Mouse (Mus musculus) adrenal gland, adult 2 months (tissue): ENCODE measurements around the gene Zfhx2. TPM values are rescaled to one million over a fixed set of nuclear protein-coding genes. Genes with fewer than 3 reads are reported as not detected.
A peak's percentile ranks its signal among the peaks of the same experiment; 100 is the strongest.

ENCODE experiments used
- DNase-seq: peaks from one replicate; pipeline ENCODE4 v3.0.0; 2021
- polyA plus RNA-seq: library from polyadenylated mRNA; depleted of rRNA; stranded (reverse); fragments of >200 nt; gene quantifications from 2 replicates; pipeline ENCODE4 v1.2.3, GENCODE M21; 2012
- total RNA-seq, 2 experiments: library from RNA; stranded (reverse); gene quantifications; 2 replicates each; pipeline ENCODE4 v1.2.3; 2021

Gene Zfhx2
- total and polyA plus RNA-seq, 3 experiments = 4.2 to 7.3 (median 6.3) TPM

DNA sequence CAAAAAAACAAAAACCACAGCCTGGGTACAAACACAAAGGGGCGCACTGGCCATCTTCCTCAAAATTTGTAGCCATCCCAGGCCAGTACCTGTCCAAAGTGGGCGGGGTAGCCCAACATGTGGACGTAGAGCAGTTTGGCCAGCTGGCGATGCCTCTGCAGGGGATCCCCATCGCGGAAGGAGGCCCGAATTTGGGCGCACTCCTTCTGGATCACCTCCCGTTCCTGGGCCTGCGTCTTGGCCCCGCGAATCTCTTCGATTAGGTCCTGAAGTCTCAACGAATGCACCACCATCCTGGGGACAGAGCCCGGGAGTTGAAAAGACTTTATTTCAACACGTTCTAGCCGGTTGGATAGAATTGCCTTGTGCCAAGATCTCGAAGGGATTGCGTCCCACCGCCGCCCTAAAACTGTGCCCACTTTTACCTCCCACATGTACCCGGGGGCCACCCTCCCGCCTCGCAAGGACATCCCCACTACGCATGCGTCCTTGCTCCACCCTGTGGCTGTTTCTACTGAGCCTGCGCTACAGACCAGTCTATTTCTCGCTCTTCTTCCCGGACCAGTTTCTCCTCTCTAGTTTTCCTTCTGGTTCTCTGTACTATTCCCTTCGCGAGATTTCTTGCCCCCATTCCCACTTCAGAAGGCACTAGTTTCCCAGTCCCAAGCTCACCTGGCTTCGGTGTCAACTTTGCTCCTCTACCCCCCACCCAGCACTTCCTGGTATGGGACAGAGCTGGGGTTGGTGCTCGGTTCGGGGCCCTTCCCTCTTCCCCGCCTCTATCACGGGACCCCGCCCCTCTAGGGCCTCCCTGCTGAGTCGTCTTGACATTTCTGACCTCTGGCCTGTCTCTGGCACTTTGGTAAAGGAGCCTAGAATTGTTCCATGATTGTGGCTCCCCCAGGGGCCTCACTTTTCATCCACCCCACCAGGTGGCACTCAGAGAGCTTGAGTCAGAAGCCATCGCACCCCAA is 14.0 kb upstream of the Zfhx2 start, which contains the start of gene Ap1g2:
TSS of gene Ap1g2 (minus strand) at position 758 of the 974 bp plus-strand sequence.
- peak; percentile 94 for DNase-seq

DNA sequence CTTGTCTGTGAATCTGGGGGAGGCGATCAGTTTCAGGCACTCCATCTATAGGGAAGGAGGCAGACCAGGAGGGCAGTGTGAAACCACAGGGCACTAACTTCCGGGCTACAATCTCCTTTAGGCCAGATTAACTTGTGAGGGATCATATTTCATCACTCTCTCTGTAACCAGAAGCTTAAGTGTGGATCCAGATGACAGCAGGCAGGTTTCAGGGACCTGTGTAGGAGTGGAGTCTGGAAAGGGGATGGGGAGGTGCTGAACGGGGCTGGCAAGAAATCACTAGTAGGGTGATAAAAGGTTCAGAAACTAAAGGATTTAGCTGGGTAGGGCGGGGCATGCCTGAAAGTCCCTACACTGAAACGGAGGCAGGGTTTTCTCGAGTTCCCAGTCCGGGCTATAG is 13.3 kb upstream of the Zfhx2 start:
- DNase-seq = no peak

GRCm38 (mm10) chr14:55104365-55104764 is 12.2 kb upstream of the Zfhx2 start:
- DNase-seq = no peak

DNA sequence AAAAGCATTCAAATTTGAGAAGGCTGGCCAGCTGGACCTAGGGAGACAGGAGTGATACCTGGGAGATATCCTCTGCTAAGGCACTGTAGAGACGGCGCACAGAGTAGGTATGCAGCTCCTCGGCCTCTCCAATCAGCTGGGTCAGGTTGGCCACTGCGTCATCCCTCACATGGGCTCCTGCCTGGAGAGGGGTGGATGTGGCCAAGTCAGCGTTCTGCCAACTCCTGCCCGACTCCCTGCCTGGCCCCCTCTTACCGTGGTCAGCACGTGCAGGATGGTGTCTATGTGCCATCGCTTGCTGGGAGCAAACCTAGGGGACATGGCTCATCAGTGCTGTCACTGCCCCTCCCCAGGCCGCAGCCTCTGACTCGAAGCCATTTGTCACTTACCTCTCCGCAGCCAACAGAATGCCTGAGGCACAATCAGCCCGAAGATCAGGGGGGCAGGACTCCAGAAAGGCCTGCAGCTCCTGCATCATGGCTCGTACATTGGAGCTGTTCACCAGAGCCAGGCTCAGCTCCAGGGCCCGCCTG is 10.2 kb upstream of the Zfhx2 start:
- no peak for DNase-seq

GRCm38 (mm10) chr14:55101592-55101991 is 9.5 kb upstream of the Zfhx2 start:
- DNase-seq = peak; percentile 63

GRCm38 (mm10) chr14:55098067-55098466 is 5.9 kb upstream of the Zfhx2 start:
- no peak for DNase-seq

GRCm38 (mm10) chr14:55097646-55098045 is 5.5 kb upstream of the Zfhx2 start:
- DNase-seq = no peak

DNA sequence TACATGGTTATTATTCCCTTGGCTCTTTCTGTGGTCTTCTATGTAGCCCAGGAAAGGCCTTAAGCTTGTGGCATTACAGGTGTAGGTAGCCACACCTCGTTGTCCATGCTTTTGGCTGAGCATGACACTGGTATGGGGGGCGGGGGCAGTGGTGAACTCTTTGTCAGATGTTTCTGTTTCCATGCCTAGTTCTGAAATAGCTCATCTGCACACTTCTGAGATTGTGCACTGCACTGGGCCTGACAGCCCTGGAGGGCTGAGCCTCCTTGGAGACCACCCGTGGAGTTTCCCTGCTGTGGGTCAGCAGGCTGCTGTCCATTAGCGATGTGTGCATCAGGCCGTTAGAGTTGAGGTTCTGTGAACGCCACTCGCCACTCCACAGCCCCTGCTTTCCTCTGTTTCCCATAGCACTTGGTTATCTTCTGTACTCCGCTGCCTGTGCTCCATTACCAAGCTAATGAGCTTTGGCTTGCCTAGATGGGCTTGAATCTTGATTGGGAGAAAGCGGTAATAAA is 4.5 kb upstream of the Zfhx2 start:
- no peak for DNase-seq

DNA sequence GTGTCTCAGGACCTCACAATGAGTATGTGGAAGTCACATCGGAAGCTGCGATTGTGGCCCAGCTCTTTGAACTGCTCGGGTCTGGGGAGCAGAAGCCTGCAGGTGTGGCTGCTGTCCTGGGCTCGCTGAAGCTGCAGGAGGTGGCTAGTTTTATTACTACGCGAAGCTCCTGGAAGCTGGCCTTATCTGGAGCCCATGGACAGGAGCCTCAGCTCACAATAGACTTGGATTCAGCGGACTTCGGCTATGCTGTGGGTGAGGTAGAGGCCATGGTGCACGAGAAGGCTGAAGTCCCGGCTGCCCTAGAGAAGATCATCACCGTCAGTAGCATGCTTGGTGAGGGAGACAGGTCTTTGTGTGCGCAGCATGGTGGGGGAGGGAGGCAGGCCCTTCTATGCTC is 3.5 kb upstream of the Zfhx2 start:
- DNase-seq = no peak

DNA sequence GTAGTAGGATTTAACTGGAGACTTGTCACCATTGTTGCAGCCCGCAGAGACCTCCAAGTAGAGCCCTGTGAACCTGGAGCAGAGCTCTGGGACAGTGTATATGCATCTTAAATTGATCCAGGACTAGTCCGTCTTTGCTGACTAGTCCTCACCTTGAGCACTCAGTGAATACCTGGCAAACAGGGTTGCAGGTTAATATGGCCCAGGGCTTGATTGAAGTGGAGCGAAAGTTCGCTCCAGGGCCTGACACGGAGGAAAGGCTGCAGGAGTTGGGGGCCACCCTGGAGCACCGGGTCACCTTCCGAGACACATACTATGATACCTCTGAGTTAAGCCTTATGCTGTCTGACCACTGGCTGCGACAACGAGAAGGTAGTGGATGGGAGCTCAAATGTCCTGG is 3.1 kb upstream of the Zfhx2 start:
- no peak for DNase-seq

DNA sequence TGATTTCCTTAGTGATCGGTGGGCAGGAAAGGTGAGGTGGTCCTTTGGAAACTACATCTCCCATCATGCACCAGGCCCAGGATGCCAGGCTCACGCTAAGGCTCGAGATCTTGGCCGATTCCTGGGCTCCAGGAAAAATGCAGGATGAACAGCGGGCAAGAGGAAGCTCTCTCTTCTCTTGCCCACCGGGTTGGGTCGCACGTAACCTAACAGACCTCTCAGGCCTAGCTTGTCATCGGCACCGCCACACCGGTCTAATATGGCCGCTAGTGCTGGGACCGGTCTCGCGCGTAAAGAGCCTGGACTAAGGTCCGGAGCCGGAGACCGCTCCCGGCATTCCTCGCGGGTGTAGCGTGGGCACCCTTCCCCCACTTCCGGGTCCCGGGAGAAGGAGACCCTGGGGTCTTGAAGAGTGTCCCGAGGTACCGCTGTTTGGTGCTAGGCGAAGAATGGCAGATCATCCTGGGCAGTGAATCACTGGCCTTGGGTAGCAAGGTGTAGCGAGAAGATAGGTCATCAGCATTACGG is 2.6 kb upstream of the Zfhx2 start, which contains the start of gene Thtpa:
TSS of gene Thtpa (plus strand) at position 81 of the 528 bp plus-strand sequence.
- DNase-seq = peak; percentile 89

GRCm38 (mm10) chr14:55093927-55094326 is 1.8 kb upstream of the Zfhx2 start:
- no peak for DNase-seq

- DNase-seq = peak; percentile 49
Observed at GRCm38 (mm10) chr14:55091209-55091865, 787 bp downstream of the Zfhx2 start.

GRCm38 (mm10) chr14:55089199-55089947 is 2.8 kb downstream of the Zfhx2 start:
- no peak for DNase-seq

DNA sequence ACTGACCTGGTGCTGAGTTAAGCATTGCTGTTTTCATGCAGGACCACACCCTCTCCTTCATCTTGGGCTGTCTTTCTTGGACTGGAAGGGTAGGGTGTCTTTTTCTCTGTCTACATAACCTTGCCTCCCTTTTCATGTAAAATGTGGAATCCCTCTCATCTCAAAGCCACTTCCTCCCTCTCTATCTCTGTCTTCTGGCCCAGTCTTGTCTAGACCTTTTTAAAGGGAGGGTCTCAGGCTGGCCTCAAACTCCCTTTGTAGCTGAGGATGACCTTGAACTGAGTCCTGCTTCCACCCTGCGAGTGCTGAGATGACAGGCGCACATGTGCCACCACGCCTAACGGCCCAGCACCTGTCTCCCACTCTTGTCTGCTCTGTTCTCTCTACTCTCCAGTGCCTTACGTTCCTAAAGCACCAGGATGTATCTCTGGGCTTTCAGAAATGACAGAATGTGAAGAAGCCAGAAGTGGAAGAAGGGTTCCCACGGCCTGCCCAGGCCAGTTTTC is 6.1 kb downstream of the Zfhx2 start:
- no peak for DNase-seq

DNA sequence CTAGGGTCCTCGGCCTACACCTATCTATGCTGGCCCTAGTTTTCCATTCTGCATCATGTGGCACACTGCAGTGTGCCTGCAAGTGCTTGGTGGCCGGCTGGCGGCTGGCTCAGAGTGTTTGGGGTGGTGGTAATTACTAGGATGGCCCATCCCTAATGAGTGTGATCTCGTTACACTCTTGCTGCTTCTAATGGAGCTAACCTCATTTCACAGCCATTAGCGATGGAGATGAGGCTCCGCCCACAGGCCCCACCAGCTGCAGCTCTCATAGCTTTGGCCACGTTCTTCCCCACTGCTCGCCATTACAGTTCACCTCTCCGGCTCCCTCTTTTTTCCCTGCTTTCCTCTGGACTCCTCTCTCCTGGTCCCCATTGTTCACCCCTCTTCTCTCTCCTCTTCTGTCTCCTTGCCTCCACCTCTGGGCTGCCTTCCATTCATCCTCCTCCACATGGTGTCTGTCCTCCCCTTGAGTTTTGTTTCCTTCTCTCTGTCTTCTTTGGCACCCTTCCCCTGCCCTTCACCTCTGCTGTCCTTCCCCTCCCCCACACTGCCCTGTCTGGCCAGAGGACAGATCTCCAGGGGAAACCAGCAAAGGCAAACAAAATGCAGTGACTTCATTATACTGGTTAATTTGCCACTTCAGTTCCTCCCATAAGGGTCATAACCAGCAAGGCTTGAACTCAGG is 6.7 kb downstream of the Zfhx2 start:
- no peak for DNase-seq

DNA sequence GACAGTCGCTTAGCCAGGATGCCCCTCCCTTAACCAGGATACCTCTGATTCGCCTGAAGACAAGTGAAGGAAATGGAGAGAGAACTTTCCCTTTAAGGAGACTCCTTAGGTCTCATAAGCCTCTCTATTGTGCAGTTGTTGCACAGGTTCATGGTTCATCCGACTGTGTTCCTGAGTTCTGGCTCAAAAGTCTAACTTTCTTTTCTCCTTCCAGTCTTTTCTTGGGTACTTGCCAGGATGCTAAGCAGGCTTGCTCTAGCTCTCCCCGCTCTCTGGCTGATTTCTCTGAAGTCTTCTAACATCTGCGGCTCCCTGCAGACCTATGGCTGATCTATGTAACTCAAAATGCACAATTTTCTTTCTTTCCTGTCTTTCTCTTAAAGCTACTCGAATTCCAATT is 8.6 kb downstream of the Zfhx2 start:
- DNase-seq = no peak

DNA sequence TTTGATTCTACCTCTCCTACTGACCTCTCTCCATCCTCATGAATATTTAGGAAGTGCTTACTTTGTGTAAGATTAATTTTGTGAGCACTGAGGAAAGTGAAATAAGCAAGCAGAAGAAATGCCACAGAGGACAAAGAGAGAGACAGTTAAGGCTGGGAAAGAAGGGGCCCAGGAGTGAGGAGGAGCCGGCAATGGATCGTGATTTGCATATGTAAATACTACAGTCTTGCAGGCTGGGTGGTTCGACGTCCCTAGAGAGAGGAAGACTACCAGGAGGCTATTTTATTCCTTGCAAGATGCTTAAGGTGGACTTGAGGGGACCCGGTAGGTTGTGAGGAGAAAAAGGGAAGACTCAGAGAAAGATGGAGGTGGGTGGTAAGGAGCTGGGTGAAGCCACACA is 11.0 kb downstream of the Zfhx2 start:
- DNase-seq = no peak

DNA sequence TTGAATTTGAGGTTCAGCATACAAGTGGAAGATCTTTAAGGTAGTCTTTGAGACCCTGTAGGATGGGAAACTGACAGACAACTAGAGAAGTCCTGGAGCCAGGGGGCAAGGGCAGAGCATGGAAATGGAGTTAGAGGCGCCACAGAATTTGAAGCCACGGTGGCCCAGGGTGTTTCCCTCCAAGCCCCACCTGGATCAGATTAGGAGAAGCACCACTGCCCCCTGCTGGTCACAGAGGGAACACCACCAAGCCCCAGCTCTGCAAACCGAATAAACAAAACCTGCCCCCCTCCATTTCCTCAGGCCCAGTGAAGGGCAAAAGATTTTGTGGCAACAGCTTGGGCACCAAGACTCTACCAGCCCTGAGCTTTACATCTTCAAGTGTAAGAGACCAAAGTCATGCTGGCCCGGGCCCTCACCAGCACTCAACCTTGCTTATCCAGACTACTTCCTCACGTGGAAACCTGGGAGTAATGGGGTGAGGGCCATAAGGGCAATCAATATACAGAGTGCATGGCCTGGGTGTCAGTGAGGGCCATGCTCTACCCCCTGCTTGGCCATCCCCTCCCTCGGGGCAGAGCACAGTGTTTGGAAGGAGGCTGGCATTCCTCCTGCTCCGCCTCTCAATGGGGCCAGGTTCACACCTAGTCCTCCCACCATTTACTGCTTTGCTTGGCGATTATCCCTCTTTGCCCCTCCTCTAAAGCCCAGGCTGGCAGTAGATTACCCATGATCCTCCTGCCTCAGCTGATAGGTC is 12.7 kb downstream of the Zfhx2 start:
- DNase-seq = peak; percentile 54
